Mouse (Mus musculus) cerebellum, adult 2 months (tissue): Measurements from ENCODE around the gene Afdn.

Source experiments
- CTCF ChIP-seq: fragments of 200-500 bp; IDR thresholded peaks from 2 replicates; pipeline ENCODE4 v1.5.1; 2011; ENCODE audit warnings: low read depth, mild to moderate bottlenecking, control low read depth, low read length, moderate library complexity, borderline replicate concordance; ENCODE audit not compliant: insufficient read depth
- POLR2A ChIP-seq: fragments of 200-500 bp; IDR thresholded peaks from 2 replicates; pipeline ENCODE4 v1.6.1; 2011; ENCODE audit warnings: low read length, control low read depth, borderline replicate concordance; ENCODE audit not compliant: insufficient read depth

GRCm38 (mm10) chr17:13920771-13921170 lies 160.4 kb downstream of the Afdn start:
- no peak for TF ChIP-seq POLR2A
- no peak for TF ChIP-seq CTCF
